Mouse (Mus musculus) brain, embryonic 14.5 days (tissue): ENCODE measurements around the gene Vcam1. TPM values are rescaled to one million over a fixed set of nuclear protein-coding genes. Genes with fewer than 3 reads are reported as not detected.

ENCODE experiments used
- DNase-seq: peaks from one replicate; pipeline ENCODE4 v3.0.0-alpha.2; 2011; ENCODE audit warnings: low read depth
- CTCF ChIP-seq: fragments of 200-500 bp; IDR thresholded peaks from 2 replicates; pipeline ENCODE4 v1.5.1; 2012; ENCODE audit warnings: inconsistent platforms, mild to moderate bottlenecking, moderate library complexity, borderline replicate concordance; ENCODE audit not compliant: insufficient read depth, insufficient read length; ENCODE audit errors: extremely low read depth
- POLR2A ChIP-seq: fragments of 200-500 bp; IDR thresholded peaks from 2 replicates; pipeline ENCODE4 v1.6.1; 2012; ENCODE audit warnings: mild to moderate bottlenecking, inconsistent platforms, borderline replicate concordance; ENCODE audit not compliant: poor library complexity, insufficient read depth, insufficient read length, severe bottlenecking; ENCODE audit errors: extremely low read depth
- polyA plus RNA-seq: library from polyadenylated mRNA; depleted of rRNA; stranded (reverse); fragments of >200 nt; gene quantifications from 2 replicates; pipeline ENCODE4 v1.2.3, GENCODE M21; 2012

The Vcam1 gene
- polyA plus RNA-seq, 1 experiment: 22.8 TPM

GRCm38 (mm10) chr3:116139000-116139399 is 9.5 kb upstream of the Vcam1 start:
- no peak for DNase-seq
- TF ChIP-seq POLR2A (no peak), CTCF (no peak)

DNA sequence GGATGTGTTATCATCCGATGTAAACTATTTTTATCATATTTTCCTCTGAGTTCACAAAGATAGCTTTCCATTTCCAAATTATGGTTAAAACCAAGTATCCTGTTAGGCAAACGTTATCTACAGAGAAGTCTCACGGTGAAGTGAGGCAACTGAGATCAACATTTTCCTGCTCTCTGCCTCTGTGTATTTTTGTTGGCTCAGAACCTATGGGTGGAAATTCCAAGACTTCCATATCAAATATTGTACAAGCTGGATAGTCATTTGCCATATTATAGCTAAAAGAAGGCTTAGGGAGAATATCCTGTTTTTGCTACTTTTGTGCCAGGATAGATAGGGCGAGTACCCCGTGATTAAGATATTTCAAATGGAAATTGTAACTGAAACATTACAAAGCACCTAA is 8.6 kb upstream of the Vcam1 start:
- TF ChIP-seq POLR2A: no peak
- TF ChIP-seq CTCF: no peak
- no peak for DNase-seq

DNA sequence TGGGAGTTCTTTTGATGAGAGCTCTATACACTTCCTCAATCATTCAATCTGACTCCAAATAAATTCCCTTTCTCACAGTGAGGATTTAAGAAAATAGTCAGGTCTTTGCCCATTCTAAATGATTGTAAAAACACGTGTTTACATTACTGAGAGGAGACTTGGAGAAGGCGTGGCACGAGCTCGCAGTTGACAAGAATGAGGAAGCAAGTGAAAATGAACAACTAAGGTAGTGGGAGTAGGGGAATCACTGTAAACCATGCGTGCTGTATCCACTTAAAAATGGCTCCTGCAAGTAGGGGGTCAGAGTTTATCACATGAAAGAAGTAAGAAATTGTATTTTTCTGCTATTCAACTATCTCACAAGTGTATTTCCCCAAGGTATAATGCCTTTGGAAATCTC is 3.9 kb upstream of the Vcam1 start:
- no peak for DNase-seq
- TF ChIP-seq CTCF (no peak), POLR2A (no peak)

DNA sequence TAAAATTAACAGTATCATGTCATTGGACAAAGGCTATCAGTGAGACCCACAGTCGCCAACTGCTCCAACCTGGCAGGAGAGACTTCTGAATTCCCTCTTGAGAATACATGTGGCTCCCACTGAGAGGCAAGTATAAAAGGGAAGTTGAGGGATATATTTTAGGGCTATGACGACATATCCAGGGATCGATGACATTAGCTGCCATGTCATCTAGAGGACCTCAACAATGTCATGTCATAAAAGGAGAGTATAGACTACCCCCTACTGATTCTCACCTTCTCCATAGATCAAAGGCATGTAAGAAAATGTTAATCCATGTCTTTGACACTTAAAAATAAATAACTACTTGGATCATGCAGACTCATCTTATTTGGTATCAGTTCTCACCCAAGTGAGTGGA is 1.2 kb upstream of the Vcam1 start:
- no peak for TF ChIP-seq POLR2A
- no peak for TF ChIP-seq CTCF
- no peak for DNase-seq

- TF ChIP-seq POLR2A (no peak), CTCF (no peak)
- DNase-seq: no peak
Measured at GRCm38 (mm10) chr3:116129841-116130595, 530 bp upstream of the Vcam1 start.

- TF ChIP-seq CTCF (no peak), POLR2A (no peak)
- DNase-seq: peak; percentile 45
Measured at GRCm38 (mm10) chr3:116128311-116129204, 930 bp downstream of the Vcam1 start.

GRCm38 (mm10) chr3:116127836-116128235 is 1.7 kb downstream of the Vcam1 start:
- no peak for DNase-seq
- TF ChIP-seq POLR2A (no peak), CTCF (no peak)

GRCm38 (mm10) chr3:116127281-116127680 is 2.2 kb downstream of the Vcam1 start:
- TF ChIP-seq POLR2A (no peak), CTCF (no peak)
- peak; percentile 68 for DNase-seq

- peak; percentile 49 for DNase-seq
- TF ChIP-seq POLR2A (no peak), CTCF (no peak)
Measured at GRCm38 (mm10) chr3:116126508-116127190, 2.8 kb downstream of the Vcam1 start.

DNA sequence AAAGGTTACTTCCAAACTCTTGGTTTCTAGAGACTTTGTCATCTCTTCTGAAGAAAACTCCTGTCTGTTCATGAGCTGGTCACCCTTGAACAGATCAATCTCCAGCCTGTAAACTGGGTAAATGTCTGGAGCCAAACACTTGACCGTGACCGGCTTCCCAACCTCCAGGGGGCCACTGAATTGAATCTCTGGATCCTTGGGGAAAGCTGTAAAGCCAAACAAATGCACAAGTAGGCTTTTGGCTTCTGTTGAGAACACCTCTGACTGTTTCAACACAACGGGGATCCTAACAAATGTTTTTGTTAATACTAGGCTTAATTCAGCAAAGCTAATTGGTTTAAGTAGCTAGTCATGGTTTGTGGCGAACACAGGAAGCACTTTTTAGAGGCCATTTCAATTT is 3.4 kb downstream of the Vcam1 start:
- DNase-seq: peak; percentile 43
- TF ChIP-seq CTCF (no peak), POLR2A (no peak)

- no peak for TF ChIP-seq CTCF
- no peak for TF ChIP-seq POLR2A
Measured at GRCm38 (mm10) chr3:116123827-116124226, 5.7 kb downstream of the Vcam1 start.

More at GRCm38 (mm10) chr3:116123827-116124226, 5.7 kb downstream of the Vcam1 start:
- DNase-seq: no peak
